Mouse (Mus musculus) brain, embryonic 14.5 days (tissue): ENCODE data around the gene Lmtk2.

Source experiments
- CTCF ChIP-seq: fragments of 200-500 bp; IDR thresholded peaks from 2 replicates; pipeline ENCODE4 v1.5.1; 2012; ENCODE audit warnings: inconsistent platforms, mild to moderate bottlenecking, moderate library complexity, borderline replicate concordance; ENCODE audit not compliant: insufficient read depth, insufficient read length; ENCODE audit errors: extremely low read depth
- POLR2A ChIP-seq: fragments of 200-500 bp; IDR thresholded peaks from 2 replicates; pipeline ENCODE4 v1.6.1; 2012; ENCODE audit warnings: mild to moderate bottlenecking, inconsistent platforms, borderline replicate concordance; ENCODE audit not compliant: poor library complexity, insufficient read depth, insufficient read length, severe bottlenecking; ENCODE audit errors: extremely low read depth

- no peak for TF ChIP-seq POLR2A
- TF ChIP-seq CTCF: no peak
Observed at GRCm38 (mm10) chr5:144070064-144070463, 30.2 kb upstream of the Lmtk2 start.
